Mouse (Mus musculus) kidney, adult 2 months (tissue): ENCODE measurements at regions not wholly inside any gene's neighbourhood (a gene's known extent, or its start where the extent isn't known, plus 50 kb on each side); places are given as distances from the start of the nearest gene placed in this dataset.

Experiments
- CTCF ChIP-seq: fragments of 200-500 bp; conservative IDR thresholded peaks from 2 replicates; pipeline ENCODE4 v1.5.1; 2011; ENCODE audit warnings: low read depth, mild to moderate bottlenecking, control low read depth, low read length, moderate library complexity, mixed read lengths; ENCODE audit not compliant: insufficient read depth, insufficient read length
- POLR2A ChIP-seq: fragments of 200-500 bp; IDR thresholded peaks from one replicate; pipeline ENCODE4 v1.6.1; 2011; ENCODE audit warnings: low read depth, low read length, control low read depth

DNA sequence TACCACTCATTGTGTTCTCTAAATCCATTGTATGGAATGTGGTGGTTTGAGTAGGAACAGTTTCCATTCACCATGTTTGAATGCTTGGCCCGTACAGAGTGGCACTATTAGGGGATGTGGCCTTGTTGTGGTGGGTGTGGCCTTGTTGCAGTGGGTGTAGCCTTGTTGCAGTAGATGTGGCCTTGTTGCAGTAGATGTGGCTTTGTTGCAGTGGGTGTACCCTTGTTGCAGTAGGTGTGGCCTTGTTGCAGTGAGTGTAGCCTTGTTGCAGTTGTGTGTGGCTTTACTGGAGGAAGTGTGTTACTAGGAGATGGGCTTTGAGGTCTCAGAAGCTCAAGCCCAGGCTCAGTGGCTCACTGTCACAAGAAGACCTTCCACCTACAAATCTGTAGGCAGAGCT, 64.4 kb upstream of the Plxnc1 start:
- TF ChIP-seq CTCF (no peak), POLR2A (no peak)
